Mouse (Mus musculus) testis, adult 2 months (tissue): Measurements from ENCODE around the gene Sowahb. TPM values are rescaled to one million over a fixed set of nuclear protein-coding genes. Genes with fewer than 3 reads are reported as not detected.

Experiments used
- H3K27ac ChIP-seq: fragments of 200-500 bp; 2 replicates; pipeline ENCODE4 v1.5.1; 2012; ENCODE audit warnings: low read depth, low read length; ENCODE audit not compliant: control insufficient read depth, insufficient read depth
- H3K27me3 ChIP-seq: fragments of 200-500 bp; 2 replicates; pipeline ENCODE4 v1.6.1; 2012; ENCODE audit warnings: mild to moderate bottlenecking, low read length, moderate library complexity; ENCODE audit not compliant: control insufficient read depth, insufficient read depth
- H3K36me3 ChIP-seq: fragments of 200-500 bp; 2 replicates; pipeline ENCODE4 v1.6.1; 2012; ENCODE audit warnings: mild to moderate bottlenecking, low read length; ENCODE audit not compliant: control insufficient read depth, insufficient read depth
- H3K4me1 ChIP-seq: fragments of 200-500 bp; 2 replicates; pipeline ENCODE4 v1.6.1; 2012; ENCODE audit warnings: low read length; ENCODE audit not compliant: control insufficient read depth, insufficient read depth
- H3K4me3 ChIP-seq: fragments of 200-500 bp; 2 replicates; pipeline ENCODE4 v1.5.1; 2012; ENCODE audit warnings: low read depth, mild to moderate bottlenecking, low read length, moderate library complexity, mixed read lengths; ENCODE audit not compliant: control insufficient read depth
- CTCF ChIP-seq: fragments of 200-500 bp; IDR thresholded peaks from 2 replicates; pipeline ENCODE4 v1.5.1; 2012; ENCODE audit warnings: low read depth, mild to moderate bottlenecking, inconsistent platforms, low read length, moderate library complexity; ENCODE audit not compliant: control insufficient read depth, insufficient read depth, insufficient replicate concordance
- POLR2A ChIP-seq: fragments of 200-500 bp; IDR thresholded peaks from 2 replicates; pipeline ENCODE4 v1.6.1; 2012; ENCODE audit warnings: low read depth, mild to moderate bottlenecking, inconsistent platforms, low read length, moderate library complexity; ENCODE audit not compliant: control insufficient read depth
- polyA plus RNA-seq: library from polyadenylated mRNA; depleted of rRNA; stranded (reverse); fragments of >200 nt; gene quantifications from 2 replicates; pipeline ENCODE4 v1.2.3, GENCODE M21; 2012

Sowahb gene
- polyA plus RNA-seq, 1 experiment = not detected

DNA sequence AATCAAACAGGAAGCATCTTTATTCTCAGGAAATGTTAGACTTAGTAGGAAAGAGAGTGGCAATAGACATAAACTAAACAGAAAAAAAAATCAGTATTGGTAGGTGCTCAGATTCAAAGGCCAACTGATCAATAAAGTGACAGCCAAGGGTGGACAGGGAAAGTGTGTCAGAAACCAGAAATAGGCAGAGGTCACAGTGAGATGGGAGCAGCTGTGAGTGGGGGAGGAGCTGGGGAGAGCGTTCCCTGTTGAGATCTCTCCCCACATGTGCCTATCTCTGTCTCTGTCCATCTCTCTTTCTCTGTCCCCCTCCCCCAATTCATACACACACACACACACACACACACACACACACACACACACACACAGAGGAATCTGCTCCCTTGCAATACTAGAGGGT lies 5.1 kb upstream of the Sowahb start:
- no peaks in the 10 kb centered on the region for H3K36me3 ChIP-seq
- H3K27ac ChIP-seq = no peak overlapping the region
- H3K4me3 ChIP-seq = no peak overlapping the region
- no peaks in the 10 kb centered on the region; the same call in 1 of the 2 replicates for H3K27me3 ChIP-seq
- TF ChIP-seq CTCF (no peak), POLR2A (no peak)
- H3K4me1 ChIP-seq = peaks cover 3% of the 10 kb centered on the region

DNA sequence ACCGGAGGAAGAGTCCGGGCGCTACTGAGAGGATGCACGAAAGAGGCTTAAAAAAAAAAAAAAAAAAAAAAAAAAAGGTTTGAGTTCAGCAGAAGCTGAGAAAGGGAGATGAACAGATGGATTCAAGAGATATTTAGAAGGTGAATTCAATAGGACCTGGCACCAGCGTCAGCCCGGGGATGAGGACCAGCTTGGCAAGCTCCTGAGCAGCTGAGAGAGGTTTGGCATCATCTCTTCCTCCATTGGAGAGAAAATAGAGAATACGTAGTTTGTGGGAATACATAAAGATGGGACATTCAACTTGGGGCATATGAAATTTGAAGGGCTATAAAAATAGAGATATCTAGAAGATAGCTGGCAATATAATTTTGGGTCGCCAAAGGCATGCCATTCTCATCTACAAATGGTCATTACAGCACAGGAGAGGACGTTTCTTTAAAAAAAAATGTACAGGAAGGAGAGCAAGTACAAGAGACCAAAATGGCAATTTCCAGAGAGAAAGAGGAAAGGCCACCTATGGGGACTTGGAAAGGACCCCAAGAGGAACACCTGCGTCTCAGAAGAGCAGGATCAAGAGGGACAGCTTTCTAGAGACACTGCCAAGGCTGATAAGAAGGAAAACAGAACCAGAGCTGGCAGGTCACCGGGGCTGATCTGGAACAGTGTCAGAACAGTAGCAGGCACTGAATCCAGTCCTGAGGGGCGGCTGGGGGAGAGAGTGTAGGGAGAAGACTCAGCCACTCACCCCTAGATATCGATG lies 3.8 kb upstream of the Sowahb start:
- no peaks in the 10 kb centered on the region; the same call in 1 of the 2 replicates for H3K27me3 ChIP-seq
- no peak overlapping the region for H3K4me3 ChIP-seq
- peaks cover 15% of the 10 kb centered on the region for H3K4me1 ChIP-seq
- TF ChIP-seq POLR2A (no peak), CTCF (no peak)
- no peak overlapping the region for H3K27ac ChIP-seq
- H3K36me3 ChIP-seq = no peaks in the 10 kb centered on the region

DNA sequence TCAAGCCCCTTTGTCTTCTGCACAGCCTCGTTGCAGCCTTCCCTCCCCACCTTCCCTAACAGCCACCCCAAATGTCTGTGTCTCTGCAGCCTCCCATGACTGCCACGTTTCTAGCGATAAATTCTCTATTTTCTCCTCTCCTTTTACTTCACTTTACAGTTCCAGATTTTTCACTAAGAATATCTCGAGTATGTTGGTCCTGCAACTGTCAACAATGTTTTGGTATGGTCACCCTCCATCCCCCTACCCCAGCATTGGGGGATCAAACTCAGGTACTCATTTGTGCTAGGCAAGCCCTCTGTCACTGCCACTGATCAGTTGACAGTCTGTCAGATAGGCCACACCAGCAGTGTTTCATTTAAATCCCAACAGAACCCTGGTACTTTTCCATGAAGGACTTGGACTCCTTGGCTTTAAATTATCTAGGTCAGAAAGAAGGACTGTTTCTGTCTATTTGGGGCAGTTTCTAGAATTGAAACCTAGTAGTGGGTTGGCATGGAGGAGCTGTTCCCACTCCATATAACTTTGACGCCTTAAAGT lies 1.6 kb upstream of the Sowahb start:
- Histone ChIP-seq H3K36me3 (no peaks in the 10 kb centered on the region), H3K27ac (no peak overlapping the region), H3K4me3 (no peak overlapping the region), H3K4me1 (peaks cover 17% of the 10 kb centered on the region), H3K27me3 (no peaks in the 10 kb centered on the region; the same call in 1 of the 2 replicates)
- TF ChIP-seq POLR2A (no peak), CTCF (no peak)

DNA sequence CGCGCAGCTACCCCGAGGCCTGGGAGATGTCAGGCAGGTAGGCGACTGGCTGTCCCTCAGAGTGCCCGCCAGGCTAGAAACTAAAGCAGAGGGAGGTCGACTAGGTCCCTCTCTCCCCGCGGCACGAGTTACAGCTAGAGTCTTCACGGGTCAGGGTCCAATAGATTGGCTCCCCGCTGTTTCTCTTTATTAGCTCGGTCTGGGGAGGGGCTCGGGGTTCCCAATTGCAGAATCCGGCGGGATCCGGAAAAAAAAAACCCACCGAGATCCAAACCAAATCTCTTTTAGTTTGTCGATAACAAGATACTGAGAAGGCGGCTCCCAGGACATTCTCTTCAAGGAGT lies 521 bp upstream of the Sowahb start:
- no peaks in the 10 kb centered on the region; the same call in 1 of the 2 replicates for H3K27me3 ChIP-seq
- no peak overlapping the region for H3K27ac ChIP-seq
- TF ChIP-seq POLR2A (no peak), CTCF (no peak)

DNA sequence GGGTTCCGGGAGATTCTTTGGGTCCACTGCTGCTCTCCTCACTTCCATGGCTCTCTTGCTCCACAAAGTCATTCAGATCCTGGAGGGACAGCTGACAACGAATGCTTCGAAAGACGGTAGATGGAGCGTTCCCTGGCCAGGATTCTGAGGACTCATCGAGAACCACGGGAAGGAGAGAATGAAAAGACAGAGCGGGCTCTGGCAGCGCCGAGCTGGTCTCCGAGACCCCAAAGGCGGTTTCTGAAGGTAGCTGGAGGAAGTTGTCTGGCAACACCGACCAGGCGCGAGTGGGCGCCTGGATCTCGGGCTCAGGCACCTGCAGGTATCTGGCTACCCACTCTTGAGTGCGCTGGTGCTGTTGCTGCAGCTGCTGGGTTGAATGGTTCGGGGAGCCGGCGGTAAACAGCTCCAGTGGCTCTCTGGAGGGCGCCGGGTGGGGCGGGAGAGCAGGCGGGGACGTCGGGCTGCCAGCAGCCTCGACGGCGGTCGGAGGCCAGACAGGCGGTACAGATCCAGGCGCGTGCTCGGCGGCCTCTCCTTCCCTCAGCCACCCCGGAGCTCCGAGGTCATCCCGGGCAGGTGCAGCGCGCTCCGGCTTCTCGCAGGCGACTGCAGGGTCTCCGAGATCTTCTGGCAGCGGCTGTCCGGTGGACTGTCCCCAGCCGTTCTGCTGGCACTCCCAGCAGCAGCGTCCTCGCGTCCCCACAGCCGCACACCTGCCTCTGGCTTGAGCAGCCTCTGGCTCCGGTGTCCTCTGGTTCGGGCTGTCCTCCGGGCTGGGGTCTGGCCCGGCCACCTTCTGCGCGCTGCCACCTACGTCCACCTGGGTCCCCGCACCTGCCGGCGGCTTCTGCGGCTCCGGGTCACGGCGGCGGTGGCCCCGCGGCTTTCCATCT lies 886 bp downstream of the Sowahb start:
- H3K27me3 ChIP-seq = no peaks in the 10 kb centered on the region; the same call in 1 of the 2 replicates
- H3K4me1 ChIP-seq = peaks cover 17% of the 10 kb centered on the region
- TF ChIP-seq POLR2A = no peak
- TF ChIP-seq CTCF = no peak
- H3K36me3 ChIP-seq = no peaks in the 10 kb centered on the region
- H3K4me3 ChIP-seq = no peak overlapping the region
- no peak overlapping the region for H3K27ac ChIP-seq

More for the DNA sequence above, 521 bp upstream of the Sowahb start:
- H3K4me1 ChIP-seq = peaks cover 17% of the 10 kb centered on the region
- H3K36me3 ChIP-seq = no peaks in the 10 kb centered on the region
- H3K4me3 ChIP-seq = no peak overlapping the region

DNA sequence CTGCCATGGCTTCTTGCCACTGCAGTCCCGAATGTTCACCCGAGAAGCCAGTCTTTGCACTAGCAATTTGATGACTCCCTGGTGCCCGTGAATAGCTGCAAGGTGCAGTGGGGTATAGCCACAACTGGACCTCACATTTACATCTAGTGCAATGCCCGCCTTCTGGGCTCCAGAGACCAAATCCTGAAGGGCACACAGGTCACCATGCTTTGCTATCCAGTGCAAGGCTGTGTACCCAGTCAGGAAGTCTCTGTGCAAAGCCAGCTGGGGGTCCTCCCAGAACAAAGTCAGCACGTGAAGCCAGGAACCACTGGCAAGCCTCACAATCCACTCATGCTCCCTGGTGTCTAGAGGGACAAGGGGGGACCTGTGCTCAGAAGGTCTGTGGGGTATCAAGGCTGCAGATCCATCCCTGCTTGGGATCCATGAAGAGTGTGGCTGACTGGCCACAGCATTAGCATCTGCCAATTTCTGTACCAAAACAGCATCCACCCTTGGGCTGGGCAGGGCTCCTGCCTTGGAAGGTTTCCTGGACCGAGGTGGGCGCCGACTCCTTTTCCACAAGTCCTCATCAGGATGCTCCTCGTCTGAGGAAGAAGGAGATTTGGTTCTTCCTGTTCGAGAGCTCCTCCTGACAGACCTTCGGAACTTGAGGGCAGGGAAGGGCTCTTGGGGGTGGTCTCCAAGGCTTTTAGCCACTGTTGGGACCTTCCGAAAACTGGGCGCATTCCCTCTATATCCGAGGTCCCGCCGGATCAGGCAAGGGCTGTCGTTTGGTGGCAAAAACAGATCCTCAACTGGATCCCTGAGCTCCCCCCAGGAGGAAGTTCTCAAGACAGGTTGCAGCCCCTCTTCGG lies 1.8 kb downstream of the Sowahb start:
- TF ChIP-seq CTCF = no peak
- no peak for TF ChIP-seq POLR2A
- Histone ChIP-seq H3K27me3 (no peaks in the 10 kb centered on the region; the same call in 1 of the 2 replicates), H3K4me1 (peaks cover 17% of the 10 kb centered on the region), H3K27ac (no peak overlapping the region), H3K4me3 (no peak overlapping the region), H3K36me3 (no peaks in the 10 kb centered on the region)
